Mouse (Mus musculus) MEL (cell line): ENCODE results near the gene Casp3. TPM values are rescaled to one million over a fixed set of nuclear protein-coding genes. Genes with fewer than 3 reads are reported as not detected.

Experiments
- DNase-seq: peaks from one replicate; pipeline ENCODE4 v3.0.0; 2011; ENCODE audit warnings: low read depth, low spot score
- H3K27ac ChIP-seq: 2 replicates; pipeline ENCODE4 v1.5.1; 2012; ENCODE audit warnings: low read depth, mild to moderate bottlenecking, control low read depth, low read length, moderate library complexity; ENCODE audit not compliant: control insufficient read depth
- H3K27me3 ChIP-seq, 2 experiments: fragments of 150-350 bp in 1 of 2; sonication (generic) in 1 of 2; 2 replicates each; pipeline ENCODE4 v1.6.1; 2012; ENCODE audit warnings: low read length in 2 of 2, mild to moderate bottlenecking in 2 of 2, improper control_type of control experiment in 1 of 2, moderate library complexity in 1 of 2; ENCODE audit not compliant: insufficient read depth in 2 of 2, control insufficient read depth in 1 of 2
- H3K36me3 ChIP-seq, 2 experiments: 2 replicates each; pipeline ENCODE4 v1.6.1; 2012 to 2014; ENCODE audit warnings: low read length in 2 of 2, improper control_type of control experiment in 1 of 2, inconsistent platforms in 1 of 2, mild to moderate bottlenecking in 1 of 2; ENCODE audit not compliant: insufficient read depth in 2 of 2, control insufficient read depth in 1 of 2
- H3K4me1 ChIP-seq, 2 experiments: fragments of 150-350 bp in 1 of 2; sonication (generic) in 1 of 2; 2 replicates each; pipeline ENCODE4 v1.6.1; 2012; ENCODE audit warnings: low read length in 2 of 2, improper control_type of control experiment in 1 of 2, mild to moderate bottlenecking in 1 of 2; ENCODE audit not compliant: insufficient read depth in 2 of 2, control insufficient read depth in 1 of 2
- H3K4me3 ChIP-seq, 2 experiments: fragments of 150-350 bp in 1 of 2; sonication (generic) in 1 of 2; 2 replicates each; pipeline ENCODE4 v1.5.1; 2012; ENCODE audit warnings: low read depth in 2 of 2, low read length in 2 of 2, mild to moderate bottlenecking in 2 of 2, moderate library complexity in 2 of 2, control low read depth in 1 of 2, improper control_type of control experiment in 1 of 2; ENCODE audit not compliant: control insufficient read depth in 1 of 2, insufficient read depth in 1 of 2
- H3K79me2 ChIP-seq: 2 replicates; pipeline ENCODE4 v1.6.1; 2012; ENCODE audit warnings: mild to moderate bottlenecking, low read length, moderate library complexity; ENCODE audit not compliant: control insufficient read depth, poor library complexity, insufficient read depth
- H3K9ac ChIP-seq: 2 replicates; pipeline ENCODE4 v1.6.1; 2012; ENCODE audit warnings: low read depth, mild to moderate bottlenecking, control low read depth, low read length, moderate library complexity; ENCODE audit not compliant: control insufficient read depth, poor library complexity, severe bottlenecking
- H3K9me3 ChIP-seq: fragments of 150-350 bp; sonication (generic); replicated peaks from 2 replicates; pipeline ENCODE4 v1.6.1; 2012; ENCODE audit warnings: mild to moderate bottlenecking, low read length, improper control_type of control experiment, moderate library complexity; ENCODE audit not compliant: insufficient read depth
- BHLHE40 ChIP-seq: IDR thresholded peaks from 2 replicates; pipeline ENCODE4 v1.6.1; 2012; ENCODE audit warnings: low read depth, mild to moderate bottlenecking, inconsistent platforms, low read length, improper control_type of control experiment, borderline replicate concordance
- CHD2 ChIP-seq: IDR thresholded peaks from 2 replicates; pipeline ENCODE4 v1.6.1; 2011; ENCODE audit warnings: low read length, improper control_type of control experiment
- CTCF ChIP-seq, 3 experiments: IDR thresholded peaks in 2 of 3; conservative IDR thresholded peaks in 1 of 3; 2 replicates each; pipeline ENCODE4 v1.5.1; 2011 to 2012; ENCODE audit warnings: low read length in 3 of 3, low read depth in 2 of 3, mild to moderate bottlenecking in 2 of 3, improper control_type of control experiment in 1 of 3, inconsistent platforms in 1 of 3, mixed read lengths in 1 of 3, moderate library complexity in 1 of 3; ENCODE audit not compliant: control insufficient read depth in 1 of 3, insufficient read depth in 1 of 3, poor library complexity in 1 of 3, severe bottlenecking in 1 of 3
- GATA1 ChIP-seq: IDR thresholded peaks from 2 replicates; pipeline ENCODE4 v1.6.1; 2011; ENCODE audit warnings: low read depth, low read length, improper control_type of control experiment
- HCFC1 ChIP-seq: IDR thresholded peaks from 2 replicates; pipeline ENCODE4 v1.6.1; 2012; ENCODE audit warnings: low read depth, mild to moderate bottlenecking, inconsistent platforms, low read length, improper control_type of control experiment, moderate library complexity
- MAZ ChIP-seq: IDR thresholded peaks from 2 replicates; pipeline ENCODE4 v1.6.1; 2012; ENCODE audit warnings: low read depth, mild to moderate bottlenecking, inconsistent platforms, low read length, improper control_type of control experiment
- MEF2A ChIP-seq: IDR thresholded peaks from 2 replicates; pipeline ENCODE4 v1.6.1; 2014; ENCODE audit warnings: low read depth, mild to moderate bottlenecking, inconsistent platforms, low read length, improper control_type of control experiment; ENCODE audit not compliant: poor library complexity, insufficient replicate concordance, severe bottlenecking; ENCODE audit errors: extremely low read depth
- MXI1 ChIP-seq: IDR thresholded peaks from 2 replicates; pipeline ENCODE4 v1.6.1; 2011; ENCODE audit warnings: mild to moderate bottlenecking, low read depth, low read length, improper control_type of control experiment
- MYB ChIP-seq: IDR thresholded peaks from 2 replicates; pipeline ENCODE4 v1.6.1; 2011; ENCODE audit warnings: mild to moderate bottlenecking, low read depth, low read length, improper control_type of control experiment
- POLR2A ChIP-seq, 2 experiments: IDR thresholded peaks; 2 replicates each; pipeline ENCODE4 v1.6.1; 2011 to 2012; ENCODE audit warnings: low read length in 2 of 2, mild to moderate bottlenecking in 2 of 2, control low read depth in 1 of 2, improper control_type of control experiment in 1 of 2, low read depth in 1 of 2, moderate library complexity in 1 of 2; ENCODE audit not compliant: control insufficient read depth in 1 of 2, insufficient read depth in 1 of 2, poor library complexity in 1 of 2
- POLR2AphosphoS5 ChIP-seq: IDR thresholded peaks from 2 replicates; pipeline ENCODE4 v1.6.1; 2012; ENCODE audit warnings: low read depth, borderline replicate concordance, mild to moderate bottlenecking, inconsistent platforms, low read length, moderate library complexity, mixed read lengths
- RAD21 ChIP-seq: IDR thresholded peaks from 2 replicates; pipeline ENCODE4 v1.6.1; 2011; ENCODE audit warnings: mild to moderate bottlenecking, low read depth, low read length, improper control_type of control experiment
- RCOR1 ChIP-seq: IDR thresholded peaks from 2 replicates; pipeline ENCODE4 v1.6.1; 2012; ENCODE audit warnings: low read depth, mild to moderate bottlenecking, inconsistent platforms, low read length, improper control_type of control experiment
- SMC3 ChIP-seq: IDR thresholded peaks from 2 replicates; pipeline ENCODE4 v1.6.1; 2011; ENCODE audit warnings: low read depth, low read length, improper control_type of control experiment
- TCF12 ChIP-seq: IDR thresholded peaks from 2 replicates; pipeline ENCODE4 v1.6.1; 2014; ENCODE audit warnings: low read depth, mild to moderate bottlenecking, inconsistent platforms, low read length, improper control_type of control experiment, moderate library complexity
- USF2 ChIP-seq, 2 experiments: IDR thresholded peaks; 2 replicates each; pipeline ENCODE4 v1.6.1; 2011 to 2012; ENCODE audit warnings: improper control_type of control experiment in 2 of 2, low read length in 2 of 2, borderline replicate concordance in 1 of 2, inconsistent platforms in 1 of 2, low read depth in 1 of 2, mild to moderate bottlenecking in 1 of 2; ENCODE audit not compliant: insufficient read depth in 1 of 2
- ZC3H11A ChIP-seq: IDR thresholded peaks from 2 replicates; pipeline ENCODE4 v1.6.1; 2012; ENCODE audit warnings: low read depth, mild to moderate bottlenecking, inconsistent platforms, low read length, improper control_type of control experiment
- polyA plus RNA-seq, 2 experiments: library from polyadenylated mRNA; stranded (reverse) in 1 of 2; unstranded in 1 of 2; fragments of >175 nt in 1 of 2; fragments of >200 nt in 1 of 2; gene quantifications; 2 replicates each; pipeline versions ENCODE4 v1.2.1 to v1.2.4; 2012; ENCODE audit warnings: low replicate concordance in 2 of 2, low read depth in 1 of 2; ENCODE audit not compliant: insufficient read length in 2 of 2, insufficient read depth in 1 of 2, missing spikeins in 1 of 2
- total RNA-seq: library from RNA; depleted of rRNA; stranded (reverse); fragments of 300-350 nt; gene quantifications from 2 replicates; pipeline ENCODE4 v1.2.3, GENCODE M21; 2012

Gene Casp3
- total and polyA plus RNA-seq, 3 experiments = 74.7 to 185 (median 157) TPM

DNA sequence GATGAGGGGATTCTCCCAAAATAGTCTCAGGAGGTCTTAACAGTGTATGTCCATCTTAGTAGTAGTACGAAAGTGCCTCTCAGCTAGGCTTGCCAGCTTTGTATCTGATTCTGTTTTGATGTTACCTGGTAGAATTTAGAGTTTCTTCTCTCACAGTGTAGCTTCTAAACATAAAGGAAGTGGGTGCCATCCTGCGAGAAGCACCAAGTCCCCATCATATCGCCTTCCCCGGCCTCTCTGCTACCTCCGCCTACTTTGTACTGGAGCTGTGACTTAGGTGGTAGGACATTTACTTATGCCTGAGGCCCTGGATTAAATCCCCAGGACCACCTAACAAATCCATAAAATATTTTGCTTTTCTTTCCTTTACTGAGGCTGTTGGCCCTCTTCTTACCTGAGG is 9.6 kb downstream of the Casp3 start:
- TF ChIP-seq USF2 (IDR thresholded peaks at IDR 0.05; ENCODE audit: borderline replicate concordance in 1 of 2, insufficient read depth in 1 of 2, low read depth in 1 of 2, low read length in 2 of 2) (no peak), MAZ (no peak), CTCF (IDR thresholded peaks at IDR 0.05 in 2 of 3, conservative IDR thresholded peaks at IDR 0.05 in 1 of 3; ENCODE audit: control insufficient read depth in 1 of 3, insufficient read depth in 1 of 3, low read depth in 2 of 3, low read length in 3 of 3, poor library complexity in 1 of 3, severe bottlenecking in 1 of 3) (no peak), RCOR1 (no peak), GATA1 (no peak), SMC3 (no peak), CHD2 (no peak), MYB (no peak), MXI1 (no peak)
- H3K4me1 ChIP-seq = peaks cover 17 to 32% of the 10 kb centered on the region in 2 experiments; a peak in 3 of 4 replicates
- no peak overlapping the region for H3K4me3 ChIP-seq
- H3K27ac ChIP-seq = no peak overlapping the region
- no peak overlapping the region for H3K9ac ChIP-seq
- DNase-seq = no peak
- H3K36me3 ChIP-seq = peaks cover 15 to 41% of the 10 kb centered on the region in 2 experiments
- H3K79me2 ChIP-seq = peaks cover 59% of the 10 kb centered on the region
- H3K9me3 ChIP-seq = no peaks in the 10 kb centered on the region
- H3K27me3 ChIP-seq = no peaks in the 10 kb centered on the region

DNA sequence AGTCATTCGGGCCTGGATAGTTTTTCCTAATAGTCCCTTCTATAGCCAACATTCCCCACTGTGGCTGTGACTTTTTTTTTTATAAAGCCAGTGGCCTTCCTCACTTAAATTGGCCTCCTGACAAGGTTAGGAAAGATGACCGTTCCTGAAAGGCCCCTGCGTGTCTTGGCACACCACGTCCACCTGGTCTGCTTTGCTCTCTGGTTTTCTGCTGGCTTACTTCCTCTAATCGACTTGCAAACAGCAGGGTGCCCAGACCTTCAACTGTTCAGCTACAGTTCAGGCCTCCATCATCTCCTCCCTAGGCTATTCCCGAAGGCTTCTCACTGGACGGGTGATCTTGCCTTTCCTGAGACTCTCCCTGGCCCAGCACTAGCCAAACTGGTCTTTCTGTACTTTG is 10.8 kb downstream of the Casp3 start:
- no peak overlapping the region for H3K27ac ChIP-seq
- H3K9me3 ChIP-seq = no peaks in the 10 kb centered on the region
- TF ChIP-seq MEF2A (no peak), POLR2A (IDR thresholded peaks at IDR 0.05; ENCODE audit: control insufficient read depth in 1 of 2, insufficient read depth in 1 of 2, low read depth in 1 of 2, low read length in 2 of 2, poor library complexity in 1 of 2) (no peak), RCOR1 (no peak), TCF12 (no peak), GATA1 (no peak), HCFC1 (no peak)
- no peak overlapping the region for H3K4me3 ChIP-seq
- H3K9ac ChIP-seq = no peak overlapping the region
- H3K79me2 ChIP-seq = peaks cover 49% of the 10 kb centered on the region
- H3K36me3 ChIP-seq = peaks cover 18 to 36% of the 10 kb centered on the region in 2 experiments
- no peak for DNase-seq
- no peaks in the 10 kb centered on the region for H3K27me3 ChIP-seq
- H3K4me1 ChIP-seq = peaks cover 17 to 25% of the 10 kb centered on the region in 2 experiments; a peak in 3 of 4 replicates

DNA sequence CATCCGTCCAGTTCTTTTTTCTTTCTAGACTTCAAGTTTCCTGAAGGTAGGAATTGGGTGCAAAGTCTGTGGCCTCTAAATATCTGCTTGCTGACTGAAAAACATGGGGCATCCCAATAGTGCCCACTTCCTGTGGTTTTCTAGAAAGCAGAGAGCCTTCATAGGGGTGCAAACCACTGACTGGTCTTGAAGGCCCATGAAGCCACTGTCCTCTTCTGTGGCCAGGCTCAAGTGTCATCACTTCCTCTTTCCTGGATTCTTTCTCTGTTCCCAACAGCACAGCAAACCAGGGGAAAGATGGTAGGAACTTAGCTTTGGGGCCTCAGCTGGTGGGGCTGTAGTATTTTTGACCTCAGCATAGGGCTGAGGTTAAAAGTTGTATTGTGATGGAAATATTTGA is 11.6 kb downstream of the Casp3 start:
- TF ChIP-seq CTCF (IDR thresholded peaks at IDR 0.05 in 2 of 3, conservative IDR thresholded peaks at IDR 0.05 in 1 of 3; ENCODE audit: control insufficient read depth in 1 of 3, insufficient read depth in 1 of 3, low read depth in 2 of 3, low read length in 3 of 3, poor library complexity in 1 of 3, severe bottlenecking in 1 of 3) (no peak), BHLHE40 (no peak), MAZ (no peak), ZC3H11A (no peak), RAD21 (no peak), POLR2AphosphoS5 (no peak)
- Histone ChIP-seq H3K9ac (no peak overlapping the region), H3K27ac (no peak overlapping the region), H3K4me1 (peaks cover 17 to 24% of the 10 kb centered on the region in 2 experiments; a peak in 3 of 4 replicates), H3K27me3 (no peaks in the 10 kb centered on the region), H3K9me3 (no peaks in the 10 kb centered on the region), H3K4me3 (no peak overlapping the region), H3K79me2 (peaks cover 48% of the 10 kb centered on the region), H3K36me3 (peaks cover 21 to 34% of the 10 kb centered on the region in 2 experiments)
- DNase-seq = no peak
